Mouse (Mus musculus) ovary, adult 18-20 months (tissue): ENCODE results near the gene Tubb5.

ENCODE experiments used
- DNase-seq: peaks from one replicate; pipeline ENCODE4 v3.0.0; 2022; ENCODE audit warnings: low spot score, mixed read lengths

The Tubb5 gene

GRCm38 (mm10) chr17:35838122-35838544, at the start of gene Tubb5:
Gene Tubb5, minus strand, starts transcription at chr17:35838306.
- peak; percentile 96 for DNase-seq

DNA sequence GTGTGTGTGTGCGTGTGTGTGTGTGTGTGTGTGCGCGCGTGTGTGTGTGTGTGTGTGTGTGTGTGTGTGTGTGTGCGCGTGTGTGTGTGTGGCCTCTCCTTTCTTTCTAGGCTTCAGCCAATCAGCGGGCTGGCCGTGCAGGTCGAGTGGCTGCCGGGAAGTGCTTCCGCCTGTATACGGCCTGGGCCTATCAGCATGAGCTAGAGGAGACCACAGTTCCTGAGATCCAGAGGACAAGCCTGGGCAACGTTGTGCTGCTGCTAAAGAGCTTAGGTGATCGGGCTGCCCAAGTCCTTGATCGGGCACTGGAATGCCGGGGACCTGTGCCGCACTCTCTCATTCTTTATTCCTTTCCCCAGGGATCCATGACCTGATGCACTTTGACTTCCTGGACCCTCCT, 49.6 kb upstream of the Tubb5 start:
- no peak for DNase-seq

DNA sequence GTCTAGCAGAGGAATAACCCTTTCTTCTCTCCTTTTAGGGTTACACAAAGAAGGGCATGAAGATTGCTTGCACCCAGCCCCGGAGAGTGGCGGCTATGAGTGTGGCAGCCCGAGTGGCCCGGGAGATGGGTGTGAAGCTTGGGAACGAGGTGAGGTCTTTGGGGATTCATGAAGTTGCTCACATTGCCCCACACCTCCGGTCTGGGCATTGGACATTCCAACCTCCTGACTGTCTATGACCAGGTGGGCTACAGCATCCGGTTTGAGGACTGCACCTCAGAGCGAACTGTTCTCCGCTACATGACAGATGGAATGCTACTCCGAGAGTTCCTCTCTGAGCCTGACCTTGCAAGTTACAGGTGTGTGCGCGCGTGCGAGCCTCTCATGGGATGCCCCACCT, 45.7 kb upstream of the Tubb5 start:
- no peak for DNase-seq

GRCm38 (mm10) chr17:35882924-35883323, 44.8 kb upstream of the Tubb5 start:
- DNase-seq = no peak

GRCm38 (mm10) chr17:35879245-35880057, 41.3 kb upstream of the Tubb5 start, which contains the start of gene Dhx16:
Gene Dhx16, plus strand, starts transcription at chr17:35879819.
- DNase-seq = peak; percentile 89

- no peak for DNase-seq
Measured at GRCm38 (mm10) chr17:35874721-35875120, 36.6 kb upstream of the Tubb5 start.

- DNase-seq = peak; percentile 70
Measured at GRCm38 (mm10) chr17:35873774-35874519, 35.8 kb upstream of the Tubb5 start.

- no peak for DNase-seq
Measured at GRCm38 (mm10) chr17:35870884-35871696, 33.0 kb upstream of the Tubb5 start.

- DNase-seq = no peak
Measured at GRCm38 (mm10) chr17:35870151-35870883, 32.2 kb upstream of the Tubb5 start.

DNA sequence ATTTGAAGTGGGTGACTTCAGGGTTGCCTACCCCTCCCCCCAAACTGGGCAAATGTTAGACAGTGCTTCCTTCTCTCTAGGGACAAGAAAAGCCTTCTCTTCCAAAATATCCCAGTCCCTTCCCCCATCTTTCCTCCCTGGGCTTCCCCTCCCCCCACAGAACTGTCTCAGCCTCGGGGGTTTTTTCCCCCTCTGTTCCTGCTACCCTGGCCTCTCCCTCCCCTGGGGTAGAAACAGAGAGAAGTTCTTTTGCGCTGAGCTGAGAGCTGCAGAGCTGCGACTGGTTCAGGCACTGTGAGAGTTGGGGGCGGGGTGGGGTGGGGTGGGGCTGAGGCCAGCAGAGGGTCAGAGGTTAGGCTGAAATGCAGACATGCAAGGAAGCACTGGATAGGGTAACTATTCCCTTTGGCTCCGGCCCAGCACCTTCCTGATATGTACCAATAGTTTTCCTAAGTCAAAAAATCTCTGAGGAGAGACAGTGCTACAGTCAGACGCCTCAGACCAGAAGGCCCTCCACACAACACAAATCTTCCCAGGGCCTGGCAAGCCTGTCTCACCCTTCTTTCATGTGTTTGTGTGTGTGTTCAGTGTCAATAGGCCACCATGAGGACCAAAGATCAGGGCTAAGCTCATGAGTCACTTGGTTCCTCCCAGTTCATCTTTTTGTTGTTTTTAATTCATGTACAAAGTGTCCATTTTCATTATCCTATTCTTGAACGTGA, 31.4 kb upstream of the Tubb5 start:
- no peak for DNase-seq

- DNase-seq = no peak
Measured at GRCm38 (mm10) chr17:35868961-35869345, 30.8 kb upstream of the Tubb5 start.

DNA sequence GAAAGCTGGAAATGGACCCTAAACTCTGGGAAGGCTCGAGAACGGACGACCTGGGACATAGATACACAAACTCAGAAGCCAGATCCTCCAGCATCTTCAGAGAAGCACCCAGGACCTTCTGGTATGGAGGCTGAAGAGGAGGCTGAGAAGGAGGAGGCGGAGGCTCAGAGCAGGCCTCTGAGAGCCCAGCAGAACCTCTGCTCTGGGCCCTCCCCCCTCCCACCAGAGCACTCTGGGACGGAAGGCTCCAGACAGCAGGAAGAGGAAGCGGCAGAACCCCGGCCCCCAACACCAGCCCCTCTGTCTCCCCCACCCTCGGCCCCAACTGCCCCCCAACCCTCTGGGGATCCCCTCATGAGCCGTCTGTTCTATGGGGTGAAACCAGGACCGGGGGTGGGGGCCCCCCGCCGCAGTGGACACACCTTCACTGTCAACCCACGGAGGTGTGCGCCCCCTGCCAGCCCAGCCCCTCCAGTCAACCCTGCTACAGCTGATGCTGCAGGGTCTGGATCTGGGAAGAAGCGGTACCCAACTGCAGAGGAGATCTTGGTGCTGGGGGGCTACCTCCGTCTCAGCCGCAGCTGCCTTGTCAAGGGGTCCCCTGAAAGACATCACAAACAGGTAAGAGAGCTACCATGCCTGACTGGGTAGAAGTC, 30.2 kb upstream of the Tubb5 start:
- no peak for DNase-seq

GRCm38 (mm10) chr17:35866911-35867890, 29.1 kb upstream of the Tubb5 start:
- no peak for DNase-seq

DNA sequence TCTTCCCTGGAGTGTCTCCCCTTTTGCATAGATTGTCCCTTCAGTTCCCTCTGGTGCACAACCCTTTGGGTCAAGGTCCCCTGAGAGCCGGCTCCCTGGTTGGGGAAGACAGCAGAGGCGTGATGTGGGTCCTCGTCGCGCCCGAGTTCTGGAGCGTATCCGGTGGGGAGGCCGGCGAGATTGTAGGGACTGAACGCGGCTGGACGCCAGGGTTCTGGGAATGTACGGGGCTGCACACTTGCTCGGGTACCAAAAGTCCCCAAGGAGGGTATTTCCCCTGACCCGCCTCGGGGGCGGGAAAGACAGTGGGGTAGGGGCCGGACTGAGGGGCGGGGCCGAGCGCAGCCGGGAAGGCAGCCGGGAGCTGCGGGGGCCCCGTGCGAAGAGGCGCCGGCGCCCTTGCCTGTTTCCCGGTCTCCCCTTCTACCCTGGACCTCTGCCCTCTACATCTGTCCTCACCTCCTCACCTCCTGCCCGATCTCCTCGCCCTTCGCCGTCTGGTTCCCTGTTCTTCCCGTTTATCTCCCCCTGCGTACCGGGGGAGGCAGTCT, 28.2 kb upstream of the Tubb5 start:
- peak; percentile 57 for DNase-seq

DNA sequence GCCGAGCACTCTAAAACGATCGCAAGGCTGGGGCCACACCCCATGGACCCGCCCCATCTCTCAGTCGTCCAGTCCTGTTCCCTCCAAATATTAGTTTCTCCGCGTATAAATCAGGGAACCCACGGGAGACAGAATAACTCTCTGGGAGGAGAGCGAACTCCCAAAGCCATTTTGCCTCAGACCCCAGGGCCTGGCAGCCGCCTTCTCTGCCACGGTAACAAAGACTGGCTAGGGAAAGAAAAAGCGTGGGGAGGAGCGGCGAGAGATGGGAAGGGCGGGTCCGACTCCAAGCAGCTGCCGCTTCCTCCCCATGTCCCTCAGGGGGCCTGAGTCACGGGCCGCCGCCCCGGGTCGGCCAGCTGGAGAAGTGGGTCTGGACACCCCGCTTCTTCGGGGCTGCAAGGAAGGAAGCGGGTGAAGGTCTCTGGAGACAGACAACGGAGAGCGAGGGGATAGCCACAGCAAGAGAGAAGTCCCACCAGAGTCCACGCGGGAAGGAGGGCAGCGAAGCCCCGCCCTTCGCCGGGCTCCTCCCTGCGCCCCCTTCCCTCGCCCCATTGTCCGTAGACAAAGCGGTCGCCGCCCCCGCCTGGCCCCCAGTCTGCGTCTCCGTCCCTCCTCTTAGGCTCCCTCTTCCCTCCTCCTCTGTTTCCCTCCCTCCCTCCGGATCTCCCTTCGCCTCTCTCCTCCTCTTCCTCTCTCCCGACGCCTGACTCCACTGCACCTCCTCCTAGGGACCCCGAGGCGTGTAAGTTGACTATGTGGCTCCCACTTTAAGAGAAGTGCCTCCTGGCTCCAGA, 27.6 kb upstream of the Tubb5 start, which contains the start of gene Ppp1r18:
Ppp1r18 (plus strand) TSS at position 113 of the 800 bp plus-strand sequence.
- DNase-seq = peak; percentile 67

DNA sequence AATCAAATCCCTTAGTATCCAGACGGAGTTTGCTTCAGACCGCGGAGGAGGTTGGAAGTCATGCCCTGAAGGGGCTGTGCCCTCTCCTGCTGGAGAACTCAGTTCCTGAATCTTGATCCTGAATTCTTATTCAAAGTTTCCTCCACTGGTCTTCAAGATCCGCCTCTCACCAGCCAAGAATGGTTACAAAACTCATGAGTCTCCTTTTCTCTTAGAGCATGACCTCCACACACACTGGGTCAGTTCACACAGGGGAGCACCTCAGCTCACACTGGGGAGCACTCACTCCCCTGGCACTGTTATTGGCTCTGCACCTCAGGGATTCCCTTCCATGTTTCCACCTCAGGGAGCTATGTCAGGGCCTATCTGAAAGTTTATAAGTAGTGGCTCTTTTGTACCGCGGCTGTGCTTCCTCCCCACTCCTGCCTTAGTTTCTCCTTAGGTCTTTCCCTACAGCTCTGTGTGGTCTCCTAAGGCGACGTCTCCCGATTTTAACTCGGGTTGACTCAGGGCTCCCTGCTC, 26.8 kb upstream of the Tubb5 start:
- DNase-seq = no peak

- DNase-seq = peak; percentile 79
Measured at GRCm38 (mm10) chr17:35861198-35861857, 23.2 kb upstream of the Tubb5 start, which contains the start of gene Nrm. Gene Nrm, plus strand, starts transcription at chr17:35861318.
